Mouse (Mus musculus): ENCODE measurements around the gene Prlr.

Gene Prlr

GRCm38 (mm10) chr15:10177083-10177482 lies at the start of gene Prlr:
Prlr (plus strand) TSS chr15:10177238.
- no peak for DNase-seq (ENCODE audit: low spot score)

- no peak for DNase-seq (ENCODE audit: low spot score)
Measured at GRCm38 (mm10) chr15:10133781-10134180, 43.3 kb upstream of the Prlr start.

- DNase-seq (ENCODE audit: low spot score): no peak
Measured at GRCm38 (mm10) chr15:10134889-10135288, 42.1 kb upstream of the Prlr start.

- no peak for DNase-seq (ENCODE audit: low spot score)
Measured at GRCm38 (mm10) chr15:10144520-10144919, 32.5 kb upstream of the Prlr start.

GRCm38 (mm10) chr15:10148196-10148595 lies 28.8 kb upstream of the Prlr start:
- DNase-seq (ENCODE audit: low spot score): no peak

GRCm38 (mm10) chr15:10160663-10161062 lies 16.4 kb upstream of the Prlr start:
- DNase-seq (ENCODE audit: low spot score): no peak

GRCm38 (mm10) chr15:10175078-10175477 lies 2.0 kb upstream of the Prlr start:
- no peak for DNase-seq (ENCODE audit: low spot score)

- no peak for DNase-seq (ENCODE audit: low spot score)
Measured at GRCm38 (mm10) chr15:10175656-10176055, 1.4 kb upstream of the Prlr start.

GRCm38 (mm10) chr15:10177519-10178130 lies 587 bp downstream of the Prlr start:
- DNase-seq (ENCODE audit: low spot score): no peak

- DNase-seq (ENCODE audit: low spot score): no peak
Measured at GRCm38 (mm10) chr15:10178131-10178566, 1.1 kb downstream of the Prlr start.

- no peak for DNase-seq (ENCODE audit: low spot score)
Measured at GRCm38 (mm10) chr15:10180694-10181093, 3.7 kb downstream of the Prlr start.

- no peak for DNase-seq (ENCODE audit: low spot score)
Measured at GRCm38 (mm10) chr15:10192101-10192630, 15.1 kb downstream of the Prlr start.

- no peak for DNase-seq (ENCODE audit: low spot score)
Measured at GRCm38 (mm10) chr15:10200991-10201390, 24.0 kb downstream of the Prlr start.

- no peak for DNase-seq (ENCODE audit: low spot score)
Measured at GRCm38 (mm10) chr15:10202504-10203302, 25.7 kb downstream of the Prlr start.

GRCm38 (mm10) chr15:10210261-10210770 lies 33.3 kb downstream of the Prlr start:
- no peak for DNase-seq (ENCODE audit: low spot score)

GRCm38 (mm10) chr15:10211992-10212391 lies 35.0 kb downstream of the Prlr start:
- no peak for DNase-seq (ENCODE audit: low spot score)

GRCm38 (mm10) chr15:10213213-10213612 lies 36.2 kb downstream of the Prlr start:
- no peak for DNase-seq (ENCODE audit: low spot score)

- no peak for DNase-seq (ENCODE audit: low spot score)
Measured at GRCm38 (mm10) chr15:10213710-10214109, 36.7 kb downstream of the Prlr start.

- DNase-seq (ENCODE audit: low spot score): no peak
Measured at GRCm38 (mm10) chr15:10215719-10216118, 38.7 kb downstream of the Prlr start.

- no peak for DNase-seq (ENCODE audit: low spot score)
Measured at GRCm38 (mm10) chr15:10216189-10216588, 39.2 kb downstream of the Prlr start.

GRCm38 (mm10) chr15:10223614-10224155 lies 46.6 kb downstream of the Prlr start:
- DNase-seq (ENCODE audit: low spot score): no peak

GRCm38 (mm10) chr15:10225701-10226100 lies 48.7 kb downstream of the Prlr start:
- no peak for DNase-seq (ENCODE audit: low spot score)

GRCm38 (mm10) chr15:10228636-10229035 lies 51.6 kb downstream of the Prlr start:
- DNase-seq (ENCODE audit: low spot score): no peak

All from spleen, adult 12 weeks (tissue).